Mouse (Mus musculus) limb, embryonic 10.5 days (tissue): ENCODE data around the gene Faap100. TPM values are rescaled to one million over a fixed set of nuclear protein-coding genes. Genes with fewer than 3 reads are reported as not detected.

ENCODE experiments used
- DNase-seq: peaks from one replicate; pipeline ENCODE4 v3.0.0-alpha.2; 2017; ENCODE audit warnings: low spot score
- H3K27ac ChIP-seq: fragments of 300-500 bp; sonication (generic); 2 replicates; pipeline ENCODE4 v1.5.1; 2016; ENCODE audit warnings: mild to moderate bottlenecking
- H3K27me3 ChIP-seq: fragments of 300-500 bp; sonication (generic); 2 replicates; pipeline ENCODE4 v1.6.1; 2016; ENCODE audit warnings: low read depth, mild to moderate bottlenecking; ENCODE audit not compliant: poor library complexity, severe bottlenecking
- H3K36me3 ChIP-seq: fragments of 300-500 bp; sonication (generic); 2 replicates; pipeline ENCODE4 v1.6.1; 2016; ENCODE audit warnings: mild to moderate bottlenecking, moderate library complexity
- H3K4me1 ChIP-seq: fragments of 300-500 bp; sonication (generic); 2 replicates; pipeline ENCODE4 v1.6.1; 2016
- H3K4me3 ChIP-seq: fragments of 300-500 bp; sonication (generic); 2 replicates; pipeline ENCODE4 v1.5.1; 2016; ENCODE audit warnings: mild to moderate bottlenecking, moderate library complexity
- H3K9me3 ChIP-seq: fragments of 300-500 bp; sonication (generic); replicated peaks from 2 replicates; pipeline ENCODE4 v1.6.1; 2016; ENCODE audit warnings: mild to moderate bottlenecking
- WGBS: fragments of 180-500 bp; shearing (Covaris S2); methylation state at CpG from one replicate; pipeline ENCODE4 v1.1.7; 2016; 5-methylcytosine and 5-hydroxymethylcytosine counted together
- polyA plus RNA-seq: library from polyadenylated mRNA; unstranded; fragments of >200 nt; fragmentation: Nextera tagmentation; extraction: Ambion mirVana; gene quantifications from 2 replicates; pipeline ENCODE4 v1.2.1, GENCODE M21; 2016

The Faap100 gene
- polyA plus RNA-seq, 1 experiment from 2014 or later: 40.6 TPM

GRCm38 (mm10) chr11:120395661-120396060, 17.1 kb upstream of the Faap100 start:
- H3K36me3 ChIP-seq: peaks cover 90% of the 10 kb centered on the region

GRCm38 (mm10) chr11:120388580-120388979, 10.0 kb upstream of the Faap100 start:
- Histone ChIP-seq H3K27ac (no peak overlapping the region), H3K4me1 (peaks cover 7% of the 10 kb centered on the region), H3K4me3 (no peak overlapping the region), H3K9me3 (no peaks in the 10 kb centered on the region), H3K36me3 (peaks cover 83% of the 10 kb centered on the region), H3K27me3 (no peaks in the 10 kb centered on the region)
- 93% methylated on average over 9 of the region's 9 CpGs for WGBS
- DNase-seq: no peak

More at GRCm38 (mm10) chr11:120395661-120396060, 17.1 kb upstream of the Faap100 start:
- WGBS: 88% methylated on average over 4 of the region's 4 CpGs
- Histone ChIP-seq H3K4me3 (no peak overlapping the region), H3K27me3 (no peaks in the 10 kb centered on the region), H3K27ac (no peak overlapping the region), H3K4me1 (peaks cover 7% of the 10 kb centered on the region), H3K9me3 (no peaks in the 10 kb centered on the region)
- no peak for DNase-seq

GRCm38 (mm10) chr11:120387157-120387556, 8.6 kb upstream of the Faap100 start:
- no peak overlapping the region for H3K27ac ChIP-seq

GRCm38 (mm10) chr11:120386632-120387031, 8.1 kb upstream of the Faap100 start:
- H3K36me3 ChIP-seq: peaks cover 85% of the 10 kb centered on the region
- no peak overlapping the region for H3K27ac ChIP-seq
- no peaks in the 10 kb centered on the region for H3K9me3 ChIP-seq
- DNase-seq: no peak
- no peak overlapping the region for H3K4me3 ChIP-seq
- WGBS: 94% methylated on average over 6 of the region's 6 CpGs
- no peaks in the 10 kb centered on the region for H3K4me1 ChIP-seq
- H3K27me3 ChIP-seq: no peaks in the 10 kb centered on the region

More at GRCm38 (mm10) chr11:120387157-120387556, 8.6 kb upstream of the Faap100 start:
- Histone ChIP-seq H3K9me3 (no peaks in the 10 kb centered on the region), H3K27me3 (no peaks in the 10 kb centered on the region), H3K4me1 (peaks cover under 1% of the 10 kb centered on the region; the same call in 1 of the 2 replicates), H3K4me3 (no peak overlapping the region), H3K36me3 (peaks cover 83% of the 10 kb centered on the region)
- WGBS: 87% methylated on average over 2 of the region's 2 CpGs
- no peak for DNase-seq

GRCm38 (mm10) chr11:120382509-120382908, 3.9 kb upstream of the Faap100 start:
- DNase-seq: no peak
- Histone ChIP-seq H3K27ac (no peak overlapping the region), H3K9me3 (no peaks in the 10 kb centered on the region), H3K4me3 (no peak overlapping the region), H3K4me1 (peaks cover 18% of the 10 kb centered on the region), H3K36me3 (peaks cover 76% of the 10 kb centered on the region), H3K27me3 (no peaks in the 10 kb centered on the region)
- WGBS: 93% methylated on average over 9 of the region's 9 CpGs

GRCm38 (mm10) chr11:120381157-120381556, 2.6 kb upstream of the Faap100 start:
- WGBS: 93% methylated on average over 4 of the region's 4 CpGs
- H3K36me3 ChIP-seq: peaks cover 76% of the 10 kb centered on the region
- H3K4me1 ChIP-seq: peaks cover 26% of the 10 kb centered on the region
- no peaks in the 10 kb centered on the region for H3K27me3 ChIP-seq
- H3K4me3 ChIP-seq: no peak overlapping the region
- no peaks in the 10 kb centered on the region for H3K9me3 ChIP-seq
- DNase-seq: no peak
- H3K27ac ChIP-seq: no peak overlapping the region

- WGBS: 94% methylated on average over 3 of the region's 3 CpGs
- Histone ChIP-seq H3K36me3 (peaks cover 76% of the 10 kb centered on the region), H3K27ac (no peak overlapping the region), H3K4me3 (no peak overlapping the region), H3K9me3 (no peaks in the 10 kb centered on the region), H3K4me1 (peaks cover 26% of the 10 kb centered on the region), H3K27me3 (no peaks in the 10 kb centered on the region)
- no peak for DNase-seq
These were observed 1.7 kb upstream of the Faap100 start for GRCm38 (mm10) chr11:120380271-120380670.

GRCm38 (mm10) chr11:120378031-120378610, 443 bp downstream of the Faap100 start:
- Histone ChIP-seq H3K4me1 (peaks cover 26% of the 10 kb centered on the region), H3K9me3 (no peaks in the 10 kb centered on the region), H3K4me3 (peak overlapping the region; percentile 92), H3K27ac (peak overlapping the region; percentile 86), H3K27me3 (no peaks in the 10 kb centered on the region), H3K36me3 (peaks cover 76% of the 10 kb centered on the region)
- WGBS: 3% methylated on average over 40 of the region's 40 CpGs
- peak; percentile 65 for DNase-seq

- 87% methylated on average over 10 of the region's 10 CpGs for WGBS
These were observed 1.2 kb downstream of the Faap100 start for GRCm38 (mm10) chr11:120377337-120377736.

GRCm38 (mm10) chr11:120376302-120377160, 2.0 kb downstream of the Faap100 start:
- no peaks in the 10 kb centered on the region for H3K9me3 ChIP-seq
- H3K27me3 ChIP-seq: no peaks in the 10 kb centered on the region
- peaks cover 26% of the 10 kb centered on the region for H3K4me1 ChIP-seq
- no peak overlapping the region for H3K27ac ChIP-seq
- peaks cover 76% of the 10 kb centered on the region for H3K36me3 ChIP-seq
- no peak for DNase-seq
- WGBS: 90% methylated on average over 17 of the region's 17 CpGs
- H3K4me3 ChIP-seq: no peak overlapping the region

More at GRCm38 (mm10) chr11:120377337-120377736, 1.2 kb downstream of the Faap100 start:
- Histone ChIP-seq H3K27me3 (no peaks in the 10 kb centered on the region), H3K4me1 (peaks cover 26% of the 10 kb centered on the region), H3K9me3 (no peaks in the 10 kb centered on the region), H3K36me3 (peaks cover 76% of the 10 kb centered on the region), H3K4me3 (peak overlapping the region; percentile 92), H3K27ac (no peak overlapping the region)
- DNase-seq: no peak

GRCm38 (mm10) chr11:120375324-120375723, 3.2 kb downstream of the Faap100 start:
- Histone ChIP-seq H3K4me3 (no peak overlapping the region), H3K27ac (no peak overlapping the region), H3K27me3 (no peaks in the 10 kb centered on the region), H3K36me3 (peaks cover 75% of the 10 kb centered on the region), H3K4me1 (peaks cover 26% of the 10 kb centered on the region), H3K9me3 (no peaks in the 10 kb centered on the region)
- DNase-seq: no peak
- 95% methylated on average over 10 of the region's 10 CpGs for WGBS

GRCm38 (mm10) chr11:120373820-120374586, 4.6 kb downstream of the Faap100 start:
- Histone ChIP-seq H3K27ac (no peak overlapping the region), H3K36me3 (peaks cover 82% of the 10 kb centered on the region), H3K27me3 (no peaks in the 10 kb centered on the region), H3K9me3 (no peaks in the 10 kb centered on the region), H3K4me1 (peaks cover 28% of the 10 kb centered on the region), H3K4me3 (no peak overlapping the region)
- 93% methylated on average over 23 of the region's 23 CpGs for WGBS
- DNase-seq: no peak
